Mouse (Mus musculus) neural tube, embryonic 14.5 days (tissue): ENCODE measurements around the gene Bhlha15. TPM values are rescaled to one million over a fixed set of nuclear protein-coding genes. Genes with fewer than 3 reads are reported as not detected.

Experiments
- ATAC-seq: fragments of 200-750 bp; cut with Nextera tagmentation; 2 replicates; pipeline ENCODE4 v1.8.0; 2017; ENCODE audit warnings: low read depth, mild to moderate bottlenecking, moderate TSS enrichment, moderate library complexity
- H3K27ac ChIP-seq: fragments of 300-500 bp; sonication (generic); 2 replicates; pipeline ENCODE4 v1.5.1; 2014; ENCODE audit warnings: low read depth, mild to moderate bottlenecking, control low read depth, low read length, moderate library complexity, mixed read lengths
- H3K27me3 ChIP-seq: fragments of 300-500 bp; sonication (generic); 2 replicates; pipeline ENCODE4 v1.6.1; 2014; ENCODE audit warnings: low read length; ENCODE audit not compliant: control insufficient read depth, insufficient read depth
- H3K36me3 ChIP-seq: fragments of 300-500 bp; sonication (generic); 2 replicates; pipeline ENCODE4 v1.6.1; 2014; ENCODE audit warnings: low read length, mixed read lengths; ENCODE audit not compliant: control insufficient read depth, insufficient read depth
- H3K4me1 ChIP-seq: fragments of 300-500 bp; sonication (generic); 2 replicates; pipeline ENCODE4 v1.6.1; 2014; ENCODE audit warnings: low read length; ENCODE audit not compliant: control insufficient read depth, insufficient read depth
- H3K4me2 ChIP-seq: fragments of 300-500 bp; sonication (generic); 2 replicates; pipeline ENCODE4 v1.6.1; 2014; ENCODE audit warnings: mild to moderate bottlenecking, low read depth, low read length, control low read depth
- H3K4me3 ChIP-seq: fragments of 300-500 bp; sonication (generic); 2 replicates; pipeline ENCODE4 v1.5.1; 2014; ENCODE audit warnings: low read depth, low read length, control low read depth, mixed read lengths
- H3K9ac ChIP-seq: fragments of 300-500 bp; sonication (generic); replicated peaks from 2 replicates; pipeline ENCODE4 v1.6.1; 2014; ENCODE audit warnings: low read depth, mild to moderate bottlenecking, control low read depth, low read length, mixed read lengths
- H3K9me3 ChIP-seq: fragments of 300-500 bp; sonication (generic); 2 replicates; pipeline ENCODE4 v1.6.1; 2016; ENCODE audit warnings: low read length; ENCODE audit not compliant: control insufficient read depth
- WGBS: fragments of 180-500 bp; shearing (Covaris S2); extraction: QIAGEN DNeasy Blood & Tissue Kit; methylation state at CpG from one replicate; pipeline ENCODE4 v1.1.7; 2014; 5-methylcytosine and 5-hydroxymethylcytosine counted together
- polyA plus RNA-seq: library from polyadenylated mRNA; unstranded; fragments of >200 nt; fragmentation: Nextera tagmentation; extraction: Ambion mirVana; gene quantifications from 2 replicates; pipeline ENCODE4 v1.2.1, GENCODE M21; 2014

The Bhlha15 gene
- polyA plus RNA-seq, result 0.14 and 0.28 TPM in 2 replicates

DNA sequence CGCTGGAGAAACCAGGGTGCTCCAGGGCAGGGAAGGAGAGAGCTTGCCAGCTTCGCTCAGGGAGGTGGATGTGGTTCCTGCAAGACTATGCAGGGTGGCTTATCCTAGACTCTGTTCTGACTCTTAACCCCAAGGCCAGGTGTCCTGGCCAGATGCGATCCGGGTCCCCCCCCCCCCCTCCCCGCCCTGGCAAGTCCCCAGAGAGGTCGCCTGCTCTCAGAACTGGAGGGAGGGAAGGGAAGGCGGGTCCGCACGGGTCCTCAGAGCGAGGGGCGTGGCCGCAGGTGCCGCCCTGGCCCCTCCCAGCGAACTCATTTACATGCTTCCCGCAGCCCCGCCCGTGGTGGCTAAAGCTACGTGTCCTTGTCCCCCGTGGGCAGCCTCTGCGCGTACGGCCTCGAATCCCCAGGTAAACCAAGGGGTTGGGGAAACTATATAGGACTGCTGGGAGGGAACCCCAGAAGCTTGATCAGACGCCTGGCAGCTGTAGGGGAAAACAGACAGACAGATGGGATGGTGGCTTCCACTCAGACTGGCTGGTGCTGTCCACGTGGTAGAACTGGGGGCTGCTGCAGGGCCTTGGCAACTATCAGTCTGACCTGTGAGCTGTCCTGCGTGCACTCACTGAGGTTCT lies at the start of gene Bhlha15:
TSS of gene Bhlha15 (plus strand) at position 337 of the 634 bp plus-strand sequence.
- no peaks in the 10 kb centered on the region for H3K27me3 ChIP-seq
- ATAC-seq, result no peak
- H3K4me2 ChIP-seq, result peak within 1 kb of the TSS; percentile 39
- H3K9ac ChIP-seq, result 0 out of 2 replicates have a peak within 1 kb of the TSS, but pooled peaks have one; percentile 16
- peaks cover 6% of the 10 kb centered on the region; the same call in 1 of the 2 replicates for H3K4me1 ChIP-seq
- H3K36me3 ChIP-seq, result peaks cover 7% of the 10 kb centered on the region
- no peaks in the 10 kb centered on the region for H3K9me3 ChIP-seq
- WGBS, result 8% methylated on average over 24 of the region's 26 CpGs
- no peak within 1 kb of the TSS for H3K4me3 ChIP-seq
- no peak within 1 kb of the TSS for H3K27ac ChIP-seq

- Histone ChIP-seq H3K4me2 (no peak overlapping the region), H3K27me3 (no peaks in the 10 kb centered on the region), H3K9ac (no peak overlapping the region), H3K9me3 (no peaks in the 10 kb centered on the region), H3K4me3 (no peak overlapping the region), H3K36me3 (peaks cover 22% of the 10 kb centered on the region), H3K4me1 (no peaks in the 10 kb centered on the region), H3K27ac (no peak overlapping the region)
- no peak for ATAC-seq
- WGBS, result 96% methylated on average over 5 of the region's 5 CpGs
These were observed 46.6 kb upstream of the Bhlha15 start for GRCm38 (mm10) chr5:144143531-144143930.

DNA sequence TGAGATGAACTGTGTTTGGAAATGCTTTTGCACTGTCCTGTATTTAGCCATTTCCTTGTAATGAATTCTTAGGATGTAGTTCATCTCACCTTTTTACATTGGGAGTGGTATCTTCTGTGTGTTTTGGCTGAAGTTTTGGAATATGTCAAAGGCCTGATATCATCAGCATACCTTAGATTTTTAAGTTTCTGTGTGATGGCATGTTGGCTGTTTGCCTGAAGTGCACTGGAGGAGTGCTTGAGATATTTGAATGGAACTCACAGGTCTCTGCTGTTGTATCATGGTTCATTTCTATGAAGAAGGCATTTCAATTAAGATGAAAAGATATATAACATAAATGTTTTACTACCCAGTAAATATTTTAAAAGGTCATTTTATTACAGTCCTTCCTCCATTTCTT lies 43.2 kb upstream of the Bhlha15 start:
- Histone ChIP-seq H3K9me3 (no peaks in the 10 kb centered on the region), H3K9ac (no peak overlapping the region), H3K36me3 (peaks cover 27% of the 10 kb centered on the region), H3K27me3 (no peaks in the 10 kb centered on the region), H3K4me1 (no peaks in the 10 kb centered on the region), H3K4me3 (no peak overlapping the region), H3K4me2 (no peak overlapping the region), H3K27ac (no peak overlapping the region)
- no peak for ATAC-seq

GRCm38 (mm10) chr5:144149530-144149929 lies 40.6 kb upstream of the Bhlha15 start:
- 95% methylated on average over 4 of the region's 4 CpGs for WGBS
- Histone ChIP-seq H3K27me3 (no peaks in the 10 kb centered on the region), H3K27ac (no peak overlapping the region), H3K4me3 (no peak overlapping the region), H3K36me3 (peaks cover 22% of the 10 kb centered on the region), H3K4me1 (no peaks in the 10 kb centered on the region), H3K4me2 (no peak overlapping the region), H3K9me3 (no peaks in the 10 kb centered on the region), H3K9ac (no peak overlapping the region)
- no peak for ATAC-seq

DNA sequence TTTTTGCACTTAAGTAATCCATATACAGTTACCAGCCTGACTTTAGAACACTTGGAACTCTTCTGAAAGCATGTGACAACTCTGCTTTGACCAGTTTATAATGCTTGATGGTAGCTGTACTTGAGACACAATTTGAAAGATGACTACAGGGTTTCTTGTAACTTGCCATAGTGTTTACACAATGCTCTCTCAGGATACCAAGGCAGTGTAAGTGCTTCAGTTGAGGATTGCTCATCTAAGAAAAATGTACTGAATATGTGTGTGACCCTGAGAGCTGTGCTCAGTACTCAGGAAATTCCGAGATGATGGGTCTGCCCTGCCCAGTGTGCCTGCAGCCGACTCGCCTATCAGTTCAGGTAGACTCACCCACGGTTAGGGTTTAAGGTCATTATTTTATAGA lies 38.8 kb upstream of the Bhlha15 start:
- Histone ChIP-seq H3K4me1 (no peaks in the 10 kb centered on the region), H3K27me3 (no peaks in the 10 kb centered on the region), H3K9ac (no peak overlapping the region), H3K27ac (no peak overlapping the region), H3K36me3 (peaks cover 19% of the 10 kb centered on the region), H3K4me3 (no peak overlapping the region), H3K9me3 (no peaks in the 10 kb centered on the region), H3K4me2 (no peak overlapping the region)
- no peak for ATAC-seq
- WGBS, result 93% methylated on average over 4 of the region's 4 CpGs

- Histone ChIP-seq H3K9me3 (no peaks in the 10 kb centered on the region), H3K36me3 (peaks cover 8% of the 10 kb centered on the region; the same call in 1 of the 2 replicates), H3K27me3 (no peaks in the 10 kb centered on the region), H3K4me3 (no peak overlapping the region), H3K9ac (no peak overlapping the region), H3K4me2 (no peak overlapping the region), H3K27ac (no peak overlapping the region), H3K4me1 (no peaks in the 10 kb centered on the region)
- WGBS, result 36% methylated on average over 7 of the region's 7 CpGs
- ATAC-seq, result peak; percentile 46; the same call in 1 of the 2 replicates
These were observed 35.6 kb upstream of the Bhlha15 start for GRCm38 (mm10) chr5:144154528-144154927.

DNA sequence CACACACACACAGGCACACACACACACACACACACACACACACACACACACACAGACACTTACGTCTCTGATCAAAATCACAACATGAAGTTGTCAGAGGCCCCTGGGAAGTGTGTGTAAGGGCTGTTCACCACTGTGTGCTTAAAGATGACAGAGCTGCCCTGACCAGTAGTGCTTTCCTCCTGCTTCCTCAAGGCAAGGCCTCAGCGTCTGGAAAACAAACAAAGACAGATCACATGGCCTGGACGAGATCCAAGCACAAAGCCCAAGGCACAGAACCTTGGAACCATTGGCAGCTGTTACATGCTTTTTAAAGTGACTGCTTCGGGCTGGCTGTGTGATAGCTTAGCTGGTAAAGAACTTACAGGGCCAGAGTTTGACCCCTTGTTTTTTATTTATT lies 31.5 kb upstream of the Bhlha15 start:
- WGBS, result 31% methylated on average over 4 of the region's 4 CpGs
- peaks cover 8% of the 10 kb centered on the region; the same call in 1 of the 2 replicates for H3K36me3 ChIP-seq

DNA sequence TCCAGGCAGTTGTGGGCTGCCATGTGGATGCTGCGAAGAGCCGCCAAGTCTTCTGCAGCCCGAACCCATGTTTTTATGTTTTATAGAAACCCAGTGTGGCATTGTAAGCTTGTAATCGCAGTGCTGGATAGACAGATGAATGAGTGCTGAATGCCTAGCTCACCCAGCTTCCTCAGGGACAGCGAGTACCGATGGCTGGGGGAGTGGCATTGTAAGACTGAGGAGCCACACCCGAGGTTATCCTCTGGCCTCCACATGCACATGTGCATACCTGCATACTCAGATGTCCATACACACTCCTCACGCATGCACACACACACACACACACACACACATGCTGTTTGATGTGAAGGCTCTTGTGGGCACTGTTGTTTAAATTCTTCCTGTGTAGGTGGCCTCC lies 30.9 kb upstream of the Bhlha15 start:
- H3K9ac ChIP-seq, result no peak overlapping the region
- peak overlapping the region; percentile 62 for H3K27ac ChIP-seq
- H3K9me3 ChIP-seq, result no peaks in the 10 kb centered on the region
- no peak overlapping the region for H3K4me2 ChIP-seq
- H3K4me3 ChIP-seq, result no peak overlapping the region
- peaks cover 12% of the 10 kb centered on the region for H3K36me3 ChIP-seq
- no peak for ATAC-seq
- 81% methylated on average over 8 of the region's 8 CpGs for WGBS
- no peaks in the 10 kb centered on the region for H3K4me1 ChIP-seq
- no peaks in the 10 kb centered on the region for H3K27me3 ChIP-seq

More for the DNA sequence above, 31.5 kb upstream of the Bhlha15 start:
- ATAC-seq, result peak; percentile 77; the same call in 1 of the 2 replicates
- no peaks in the 10 kb centered on the region for H3K9me3 ChIP-seq
- H3K4me1 ChIP-seq, result no peaks in the 10 kb centered on the region
- H3K4me3 ChIP-seq, result no peak overlapping the region
- no peaks in the 10 kb centered on the region for H3K27me3 ChIP-seq
- H3K4me2 ChIP-seq, result no peak overlapping the region
- peak overlapping the region; percentile 62 for H3K27ac ChIP-seq
- 0 out of 2 replicates have a peak overlapping the region, but pooled peaks have one; percentile 2 for H3K9ac ChIP-seq

GRCm38 (mm10) chr5:144162080-144162812 lies 27.8 kb upstream of the Bhlha15 start:
- WGBS, result 95% methylated on average over 5 of the region's 5 CpGs
- peaks cover 12% of the 10 kb centered on the region for H3K36me3 ChIP-seq

More at GRCm38 (mm10) chr5:144162080-144162812, 27.8 kb upstream of the Bhlha15 start:
- Histone ChIP-seq H3K4me3 (no peak overlapping the region), H3K9ac (no peak overlapping the region), H3K4me1 (no peaks in the 10 kb centered on the region), H3K9me3 (no peaks in the 10 kb centered on the region), H3K27me3 (no peaks in the 10 kb centered on the region), H3K4me2 (no peak overlapping the region), H3K27ac (no peak overlapping the region)
- ATAC-seq, result no peak
